Mouse (Mus musculus): ENCODE measurements at regions not wholly inside any gene's neighbourhood (a gene's known extent, or its start where the extent isn't known, plus 50 kb on each side); places are given as distances from the start of the nearest gene placed in this dataset.

- H3K36me3 ChIP-seq (ENCODE audit: insufficient read depth, low read length), result no peaks in the 10 kb centered on the region
- DNase-seq (ENCODE audit: low spot score), result no peak
- no peak for TF ChIP-seq CTCF (IDR thresholded peaks at IDR 0.05; ENCODE audit: low read depth)
- no peak overlapping the region for H3K4me3 ChIP-seq (ENCODE audit: low read length)
- 89% methylated on average over 1 of the region's 1 CpGs for WGBS
- no peaks in the 10 kb centered on the region for H3K27me3 ChIP-seq (ENCODE audit: insufficient read depth, low read length)
- H3K27ac ChIP-seq, result no peak overlapping the region
- ATAC-seq, result no peak
- H3K9me3 ChIP-seq (ENCODE audit: low read length), result no peaks in the 10 kb centered on the region
- H3K4me1 ChIP-seq (ENCODE audit: insufficient read depth, low read length), result no peaks in the 10 kb centered on the region
- H3K4me2 ChIP-seq (ENCODE audit: low read depth, low read length), result no peak overlapping the region
- no peak overlapping the region for H3K9ac ChIP-seq (replicated peaks; ENCODE audit: low read length)
Observed at GRCm38 (mm10) chr12:9991305-9991704, 378.5 kb upstream of the Nt5c1b start.

GRCm38 (mm10) chr12:9995670-9996069 lies 374.1 kb upstream of the Nt5c1b start:
- no peak overlapping the region for H3K27ac ChIP-seq
- no peak overlapping the region for H3K9ac ChIP-seq (replicated peaks; ENCODE audit: low read length)
- DNase-seq (ENCODE audit: low spot score) (no peak), ATAC-seq (no peak)
- no peak for TF ChIP-seq CTCF (IDR thresholded peaks at IDR 0.05; ENCODE audit: low read depth)
- no peaks in the 10 kb centered on the region for H3K27me3 ChIP-seq (ENCODE audit: insufficient read depth, low read length)
- 79% methylated on average over 3 of the region's 3 CpGs for WGBS
- no peak overlapping the region for H3K4me3 ChIP-seq (ENCODE audit: low read length)
- H3K9me3 ChIP-seq (ENCODE audit: low read length), result no peaks in the 10 kb centered on the region
- H3K36me3 ChIP-seq (ENCODE audit: insufficient read depth, low read length), result no peaks in the 10 kb centered on the region
- H3K4me1 ChIP-seq (ENCODE audit: insufficient read depth, low read length), result no peaks in the 10 kb centered on the region
- H3K4me2 ChIP-seq (ENCODE audit: low read depth, low read length), result no peak overlapping the region

GRCm38 (mm10) chr12:9996455-9997189 lies 373.2 kb upstream of the Nt5c1b start:
- Histone ChIP-seq H3K27ac (no peak overlapping the region), H3K36me3 (ENCODE audit: insufficient read depth, low read length) (no peaks in the 10 kb centered on the region), H3K4me3 (ENCODE audit: low read length) (no peak overlapping the region), H3K4me1 (ENCODE audit: insufficient read depth, low read length) (no peaks in the 10 kb centered on the region), H3K9ac (replicated peaks; ENCODE audit: low read length) (no peak overlapping the region), H3K27me3 (ENCODE audit: insufficient read depth, low read length) (no peaks in the 10 kb centered on the region), H3K4me2 (ENCODE audit: low read depth, low read length) (no peak overlapping the region), H3K9me3 (ENCODE audit: low read length) (no peaks in the 10 kb centered on the region)
- DNase-seq (ENCODE audit: low spot score) (no peak), ATAC-seq (no peak)
- TF ChIP-seq CTCF (IDR thresholded peaks at IDR 0.05; ENCODE audit: low read depth), result no peak
- WGBS, result 81% methylated on average over 5 of the region's 5 CpGs

- TF ChIP-seq CTCF (IDR thresholded peaks at IDR 0.05; ENCODE audit: low read depth), result no peak
- WGBS, result 82% methylated on average over 9 of the region's 9 CpGs
- no peak for ATAC-seq
Observed at GRCm38 (mm10) chr12:9997190-9997561, 372.6 kb upstream of the Nt5c1b start.

GRCm38 (mm10) chr12:9997571-9997970 lies 372.2 kb upstream of the Nt5c1b start:
- H3K9me3 ChIP-seq (ENCODE audit: low read length), result no peaks in the 10 kb centered on the region
- TF ChIP-seq CTCF (IDR thresholded peaks at IDR 0.05; ENCODE audit: low read depth), result no peak
- H3K9ac ChIP-seq (replicated peaks; ENCODE audit: low read length), result no peak overlapping the region
- H3K36me3 ChIP-seq (ENCODE audit: insufficient read depth, low read length), result no peaks in the 10 kb centered on the region
- no peak overlapping the region for H3K27ac ChIP-seq
- no peak for ATAC-seq
- no peak overlapping the region for H3K4me2 ChIP-seq (ENCODE audit: low read depth, low read length)
- no peaks in the 10 kb centered on the region for H3K27me3 ChIP-seq (ENCODE audit: insufficient read depth, low read length)
- no peak overlapping the region for H3K4me3 ChIP-seq (ENCODE audit: low read length)
- DNase-seq (ENCODE audit: low spot score), result no peak
- no peaks in the 10 kb centered on the region for H3K4me1 ChIP-seq (ENCODE audit: insufficient read depth, low read length)
- 76% methylated on average over 3 of the region's 3 CpGs for WGBS

More at GRCm38 (mm10) chr12:9997190-9997561, 372.6 kb upstream of the Nt5c1b start:
- Histone ChIP-seq H3K4me1 (ENCODE audit: insufficient read depth, low read length) (no peaks in the 10 kb centered on the region), H3K36me3 (ENCODE audit: insufficient read depth, low read length) (no peaks in the 10 kb centered on the region), H3K9me3 (ENCODE audit: low read length) (no peaks in the 10 kb centered on the region), H3K27ac (no peak overlapping the region), H3K9ac (replicated peaks; ENCODE audit: low read length) (no peak overlapping the region), H3K4me2 (ENCODE audit: low read depth, low read length) (no peak overlapping the region), H3K27me3 (ENCODE audit: insufficient read depth, low read length) (no peaks in the 10 kb centered on the region), H3K4me3 (ENCODE audit: low read length) (no peak overlapping the region)
- DNase-seq (ENCODE audit: low spot score), result no peak

- Histone ChIP-seq H3K36me3 (ENCODE audit: insufficient read depth, low read length) (no peaks in the 10 kb centered on the region), H3K4me3 (ENCODE audit: low read length) (no peak overlapping the region), H3K9ac (replicated peaks; ENCODE audit: low read length) (no peak overlapping the region), H3K27ac (no peak overlapping the region), H3K4me2 (ENCODE audit: low read depth, low read length) (no peak overlapping the region), H3K4me1 (ENCODE audit: insufficient read depth, low read length) (no peaks in the 10 kb centered on the region), H3K9me3 (ENCODE audit: low read length) (no peaks in the 10 kb centered on the region), H3K27me3 (ENCODE audit: insufficient read depth, low read length) (no peaks in the 10 kb centered on the region)
- ATAC-seq (no peak), DNase-seq (ENCODE audit: low spot score) (no peak)
- no peak for TF ChIP-seq CTCF (IDR thresholded peaks at IDR 0.05; ENCODE audit: low read depth)
- WGBS, result 84% methylated on average over 6 of the region's 6 CpGs
Observed at GRCm38 (mm10) chr12:9999933-10000332, 369.8 kb upstream of the Nt5c1b start.

GRCm38 (mm10) chr12:10008473-10008872 lies 361.3 kb upstream of the Nt5c1b start:
- TF ChIP-seq CTCF (IDR thresholded peaks at IDR 0.05; ENCODE audit: low read depth), result no peak
- Histone ChIP-seq H3K9me3 (ENCODE audit: low read length) (no peaks in the 10 kb centered on the region), H3K4me2 (ENCODE audit: low read depth, low read length) (no peak overlapping the region), H3K27ac (no peak overlapping the region), H3K9ac (replicated peaks; ENCODE audit: low read length) (no peak overlapping the region), H3K27me3 (ENCODE audit: insufficient read depth, low read length) (no peaks in the 10 kb centered on the region), H3K4me3 (ENCODE audit: low read length) (no peak overlapping the region), H3K4me1 (ENCODE audit: insufficient read depth, low read length) (no peaks in the 10 kb centered on the region), H3K36me3 (ENCODE audit: insufficient read depth, low read length) (no peaks in the 10 kb centered on the region)
- ATAC-seq (no peak), DNase-seq (ENCODE audit: low spot score) (no peak)
- WGBS, result 75% methylated on average over 3 of the region's 3 CpGs

Measured in hindbrain, postnatal 0 days (tissue).